Mouse (Mus musculus) hindbrain, embryonic 15.5 days (tissue): ENCODE data around the gene Dusp16. TPM values are rescaled to one million over a fixed set of nuclear protein-coding genes. Genes with fewer than 3 reads are reported as not detected.
A peak's percentile ranks its signal among the peaks of the same experiment; 100 is the strongest.

Experiments
- ATAC-seq: fragments of 200-750 bp; cut with Nextera tagmentation; 2 replicates; pipeline ENCODE4 v1.8.0; 2017; ENCODE audit warnings: low read depth, moderate number of reproducible peaks, moderate TSS enrichment; ENCODE audit not compliant: low FRiP score
- H3K27ac ChIP-seq: fragments of 300-500 bp; sonication (generic); replicated peaks from 2 replicates; pipeline ENCODE4 v1.5.1; 2015; ENCODE audit warnings: mild to moderate bottlenecking, inconsistent platforms
- H3K27me3 ChIP-seq: fragments of 300-500 bp; sonication (generic); 2 replicates; pipeline ENCODE4 v1.6.1; 2015; ENCODE audit warnings: control low read depth, inconsistent platforms
- H3K36me3 ChIP-seq: fragments of 300-500 bp; sonication (generic); 2 replicates; pipeline ENCODE4 v1.6.1; 2015; ENCODE audit warnings: control low read depth, inconsistent platforms
- H3K4me1 ChIP-seq: fragments of 300-500 bp; sonication (generic); replicated peaks from 2 replicates; pipeline ENCODE4 v1.6.1; 2015; ENCODE audit warnings: control low read depth, inconsistent platforms
- H3K4me2 ChIP-seq: fragments of 300-500 bp; sonication (generic); 2 replicates; pipeline ENCODE4 v1.6.1; 2015; ENCODE audit warnings: moderate library complexity, mild to moderate bottlenecking, inconsistent platforms
- H3K4me3 ChIP-seq: fragments of 300-500 bp; sonication (generic); 2 replicates; pipeline ENCODE4 v1.5.1; 2015; ENCODE audit warnings: mild to moderate bottlenecking, inconsistent platforms
- H3K9ac ChIP-seq: fragments of 300-500 bp; sonication (generic); 2 replicates; pipeline ENCODE4 v1.6.1; 2015; ENCODE audit warnings: inconsistent platforms
- H3K9me3 ChIP-seq: fragments of 300-500 bp; sonication (generic); 2 replicates; pipeline ENCODE4 v1.6.1; 2016; ENCODE audit warnings: control low read depth, inconsistent platforms
- whole genome bisulfite sequencing: fragments of 180-500 bp; shearing (Covaris S2); methylation state at CpG from one replicate; pipeline ENCODE4 v1.1.7; 2015; 5-methylcytosine and 5-hydroxymethylcytosine counted together
- polyA plus RNA-seq: library from polyadenylated mRNA; unstranded; fragments of >200 nt; fragmentation: Nextera tagmentation; extraction: Ambion mirVana; gene quantifications from 2 replicates; pipeline ENCODE4 v1.2.1, GENCODE M21; 2015

Gene Dusp16
- polyA plus RNA-seq, 1 experiment from 2014 or later = 5.5 TPM

DNA sequence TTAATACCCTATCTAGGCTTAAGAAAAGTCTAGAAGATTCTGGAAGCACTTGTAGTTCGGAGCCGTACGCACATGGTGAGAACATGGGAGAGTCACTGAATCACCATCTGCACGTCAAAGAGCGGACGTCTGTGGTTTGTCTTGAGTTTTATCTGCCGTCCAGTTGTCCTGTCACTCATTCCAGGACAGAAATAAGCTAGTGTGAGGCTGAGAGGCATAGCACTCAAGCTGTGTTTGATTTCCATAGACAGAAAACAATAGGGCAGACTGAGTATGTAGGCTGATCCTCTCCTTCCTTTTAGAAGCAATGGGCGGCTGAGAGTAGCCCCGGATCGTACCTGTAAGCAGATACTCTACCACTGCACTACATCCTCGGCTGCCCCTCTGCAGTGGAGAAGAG, 38.6 kb downstream of the Dusp16 start:
- Histone ChIP-seq H3K4me1 (no peaks in the 10 kb centered on the region), H3K27ac (no peak overlapping the region), H3K9ac (no peak overlapping the region), H3K27me3 (no peaks in the 10 kb centered on the region), H3K4me3 (no peak overlapping the region), H3K4me2 (no peak overlapping the region), H3K36me3 (no peaks in the 10 kb centered on the region), H3K9me3 (no peaks in the 10 kb centered on the region)
- ATAC-seq = no peak
- WGBS = 89% methylated on average over 11 of the region's 11 CpGs

DNA sequence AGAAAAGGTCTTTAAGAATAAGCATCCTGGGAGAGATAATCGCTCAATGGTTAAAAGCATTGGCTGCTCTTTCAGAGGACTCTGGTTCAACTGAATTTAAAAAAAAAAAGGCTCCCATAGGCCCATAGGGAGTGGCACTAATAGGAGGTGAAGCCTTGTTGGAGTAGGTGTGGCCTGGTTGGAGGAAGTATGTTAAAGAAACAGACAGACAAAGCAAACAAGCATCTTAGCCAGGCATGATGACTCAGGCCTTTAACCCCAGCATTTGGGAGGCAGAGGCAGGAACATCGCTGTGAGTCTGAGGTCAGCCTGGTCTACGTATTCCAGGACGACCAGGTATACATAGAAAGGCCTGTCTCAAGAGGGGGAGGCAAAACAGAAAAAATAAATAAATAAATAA, 39.0 kb downstream of the Dusp16 start:
- no peaks in the 10 kb centered on the region for H3K27me3 ChIP-seq
- H3K36me3 ChIP-seq = no peaks in the 10 kb centered on the region
- no peak overlapping the region for H3K27ac ChIP-seq
- no peaks in the 10 kb centered on the region for H3K4me1 ChIP-seq
- H3K4me3 ChIP-seq = no peak overlapping the region
- no peak for ATAC-seq
- H3K9ac ChIP-seq = no peak overlapping the region
- H3K9me3 ChIP-seq = no peaks in the 10 kb centered on the region
- WGBS = 95% methylated on average over 4 of the region's 4 CpGs
- H3K4me2 ChIP-seq = no peak overlapping the region

DNA sequence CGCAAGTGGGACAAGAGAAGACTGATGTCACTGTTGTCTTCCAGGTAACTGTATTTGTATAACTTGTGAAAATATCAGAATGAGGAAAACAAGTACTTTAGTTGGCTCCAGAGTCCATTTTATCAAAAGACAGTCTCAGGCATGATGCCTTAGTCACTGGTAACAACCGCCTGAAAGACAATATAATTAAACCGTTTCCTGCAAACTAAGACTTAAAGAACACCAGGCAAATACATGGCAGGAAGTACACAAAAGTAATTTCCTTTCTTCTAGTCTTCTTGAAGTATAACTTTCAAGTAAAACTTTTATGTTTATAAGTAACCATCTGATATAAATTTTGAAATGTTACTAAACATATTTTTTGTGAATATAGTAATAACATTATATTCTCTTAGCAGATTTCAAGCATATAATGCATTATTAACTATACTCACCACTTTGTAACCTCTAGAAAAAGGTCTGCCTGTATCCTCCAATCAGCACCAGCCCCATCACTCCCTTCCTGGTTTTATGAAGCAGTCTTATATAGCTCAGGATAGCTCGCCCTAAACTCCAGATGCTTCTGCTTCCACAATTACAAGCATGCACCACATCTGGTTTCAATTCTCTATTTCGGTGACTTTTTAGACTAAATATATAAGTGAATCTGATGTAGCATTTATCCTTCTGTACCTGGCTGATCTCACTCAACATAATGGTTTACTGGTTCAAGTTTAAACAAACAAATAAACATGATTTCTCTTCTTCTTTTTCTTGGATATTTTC, 40.4 kb downstream of the Dusp16 start:
- Histone ChIP-seq H3K27ac (no peak overlapping the region), H3K4me3 (no peak overlapping the region), H3K9ac (no peak overlapping the region), H3K9me3 (no peaks in the 10 kb centered on the region), H3K27me3 (no peaks in the 10 kb centered on the region), H3K36me3 (no peaks in the 10 kb centered on the region), H3K4me1 (no peaks in the 10 kb centered on the region), H3K4me2 (no peak overlapping the region)
- WGBS = 89% methylated on average over 5 of the region's 5 CpGs
- ATAC-seq = no peak

DNA sequence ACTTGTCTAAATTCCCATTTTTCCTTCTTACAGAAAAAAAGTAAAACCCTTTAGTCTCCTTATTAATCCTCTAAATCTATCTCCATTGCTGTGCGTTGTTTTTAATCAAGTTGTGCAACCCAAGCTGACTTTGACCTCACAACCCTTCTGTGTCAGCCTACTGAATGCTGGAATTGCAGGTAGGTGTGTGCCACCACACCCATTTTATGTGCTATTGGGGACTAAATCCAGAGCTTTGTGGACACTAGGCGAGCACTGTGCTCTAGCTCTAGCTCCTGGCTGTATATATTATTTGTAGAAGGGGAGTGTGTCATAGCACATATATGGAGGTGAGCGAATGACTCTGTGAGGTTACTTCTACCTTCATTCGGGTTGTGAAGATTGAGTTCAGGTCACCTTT, 41.3 kb downstream of the Dusp16 start:
- Histone ChIP-seq H3K4me1 (no peaks in the 10 kb centered on the region), H3K4me2 (no peak overlapping the region), H3K36me3 (no peaks in the 10 kb centered on the region), H3K27ac (no peak overlapping the region), H3K27me3 (no peaks in the 10 kb centered on the region), H3K9me3 (no peaks in the 10 kb centered on the region), H3K9ac (no peak overlapping the region), H3K4me3 (no peak overlapping the region)
- over 99% methylated on average over 4 of the region's 4 CpGs for WGBS
- no peak for ATAC-seq

DNA sequence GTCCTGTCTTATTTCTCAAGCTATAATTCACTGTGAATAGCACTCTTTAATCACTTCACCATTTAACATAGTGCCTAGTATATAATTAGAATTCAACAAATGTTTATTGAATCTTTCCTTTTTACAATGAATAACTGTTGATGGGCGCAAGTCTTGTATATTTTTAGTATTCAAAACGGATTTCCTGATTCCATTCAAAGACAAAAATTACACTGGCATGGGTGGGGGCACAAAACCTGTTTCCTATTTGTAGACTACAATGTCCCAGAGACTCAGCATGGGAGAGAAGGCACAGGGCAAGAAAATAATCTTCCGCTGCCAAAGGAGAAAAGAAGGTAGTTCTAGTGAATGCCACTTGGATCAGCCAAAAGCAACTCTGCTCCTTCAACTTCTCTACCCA, 44.3 kb downstream of the Dusp16 start:
- H3K9me3 ChIP-seq = no peaks in the 10 kb centered on the region
- no peak for ATAC-seq
- no peaks in the 10 kb centered on the region for H3K36me3 ChIP-seq
- H3K27me3 ChIP-seq = no peaks in the 10 kb centered on the region
- no peak overlapping the region for H3K27ac ChIP-seq
- no peak overlapping the region for H3K4me3 ChIP-seq
- H3K4me2 ChIP-seq = no peak overlapping the region
- H3K4me1 ChIP-seq = no peaks in the 10 kb centered on the region
- no peak overlapping the region for H3K9ac ChIP-seq
- WGBS = 85% methylated on average over 3 of the region's 3 CpGs

DNA sequence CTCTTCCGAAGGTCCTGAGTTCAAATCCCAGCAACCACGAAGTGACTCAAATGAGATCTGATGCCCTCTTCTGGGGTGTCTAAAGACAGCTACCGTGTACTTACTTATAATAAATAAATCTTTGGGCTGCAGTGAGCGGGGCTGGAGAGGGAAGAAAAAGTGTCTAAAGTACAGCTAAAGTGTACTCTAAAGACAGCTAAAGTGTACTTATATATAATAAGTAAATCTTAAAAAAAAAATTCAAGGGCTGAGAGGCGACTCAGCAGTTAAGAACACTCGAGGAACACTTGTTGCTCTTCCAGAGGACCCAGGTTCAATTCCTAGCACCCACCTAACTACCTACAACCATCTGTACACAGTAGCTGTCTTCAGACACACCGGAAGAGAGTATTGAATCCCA, 46.5 kb downstream of the Dusp16 start:
- H3K27ac ChIP-seq = no peak overlapping the region
- H3K9ac ChIP-seq = no peak overlapping the region
- no peaks in the 10 kb centered on the region for H3K36me3 ChIP-seq
- no peaks in the 10 kb centered on the region for H3K4me1 ChIP-seq
- H3K9me3 ChIP-seq = no peaks in the 10 kb centered on the region
- WGBS = 95% methylated on average over 7 of the region's 7 CpGs
- H3K4me2 ChIP-seq = no peak overlapping the region
- H3K27me3 ChIP-seq = no peaks in the 10 kb centered on the region
- H3K4me3 ChIP-seq = no peak overlapping the region
- ATAC-seq = no peak

DNA sequence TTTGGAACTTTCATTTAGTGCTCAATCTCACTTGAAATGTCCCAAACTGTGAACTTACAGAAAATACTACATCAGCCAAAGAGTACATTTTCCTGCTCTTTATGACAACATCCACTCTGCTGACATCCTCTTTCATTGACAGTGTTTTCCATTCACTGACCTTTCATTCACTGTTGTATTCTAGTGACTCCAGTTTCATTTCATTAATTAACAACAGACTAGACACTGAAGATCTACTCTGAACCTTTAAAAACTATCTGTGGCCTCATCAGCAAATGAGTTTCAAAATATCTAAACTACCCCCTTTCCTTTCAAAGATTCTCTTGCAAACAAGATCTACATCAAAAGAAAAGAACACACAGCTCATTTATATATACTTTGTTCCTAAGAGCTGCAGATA, 48.9 kb downstream of the Dusp16 start:
- no peak for ATAC-seq
- H3K4me3 ChIP-seq = no peak overlapping the region
- H3K36me3 ChIP-seq = no peaks in the 10 kb centered on the region
- H3K9me3 ChIP-seq = no peaks in the 10 kb centered on the region
- no peaks in the 10 kb centered on the region for H3K4me1 ChIP-seq
- H3K4me2 ChIP-seq = no peak overlapping the region
- no peaks in the 10 kb centered on the region for H3K27me3 ChIP-seq
- no peak overlapping the region for H3K27ac ChIP-seq
- H3K9ac ChIP-seq = no peak overlapping the region

DNA sequence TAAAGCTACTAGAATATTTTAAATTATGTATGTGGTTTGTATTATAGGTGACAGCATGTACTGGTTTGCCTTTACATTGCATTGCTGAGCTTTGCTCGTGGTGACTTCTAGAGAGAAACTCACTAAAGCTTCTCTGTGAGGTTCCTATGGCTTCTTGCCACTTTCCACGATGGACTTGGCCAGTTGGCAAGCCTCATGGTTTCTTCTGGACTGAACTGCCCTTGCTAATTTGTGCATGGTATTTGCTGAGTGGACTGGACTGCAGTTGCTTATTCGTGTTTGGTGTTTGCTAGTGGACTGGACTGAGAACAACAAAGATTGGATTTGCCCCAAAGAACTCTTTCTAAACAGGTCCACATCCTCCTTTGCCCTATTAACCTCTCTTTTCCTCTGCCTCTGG, 55.6 kb downstream of the Dusp16 start:
- no peaks in the 10 kb centered on the region for H3K36me3 ChIP-seq
- no peak overlapping the region for H3K4me3 ChIP-seq
- no peaks in the 10 kb centered on the region for H3K27me3 ChIP-seq
- no peak overlapping the region for H3K4me2 ChIP-seq
- 73% methylated on average over 3 of the region's 3 CpGs for WGBS
- no peak overlapping the region for H3K9ac ChIP-seq
- H3K4me1 ChIP-seq = peaks cover 4% of the 10 kb centered on the region; the same call in 1 of the 2 replicates
- H3K9me3 ChIP-seq = no peaks in the 10 kb centered on the region
- no peak for ATAC-seq
- H3K27ac ChIP-seq = no peak overlapping the region

DNA sequence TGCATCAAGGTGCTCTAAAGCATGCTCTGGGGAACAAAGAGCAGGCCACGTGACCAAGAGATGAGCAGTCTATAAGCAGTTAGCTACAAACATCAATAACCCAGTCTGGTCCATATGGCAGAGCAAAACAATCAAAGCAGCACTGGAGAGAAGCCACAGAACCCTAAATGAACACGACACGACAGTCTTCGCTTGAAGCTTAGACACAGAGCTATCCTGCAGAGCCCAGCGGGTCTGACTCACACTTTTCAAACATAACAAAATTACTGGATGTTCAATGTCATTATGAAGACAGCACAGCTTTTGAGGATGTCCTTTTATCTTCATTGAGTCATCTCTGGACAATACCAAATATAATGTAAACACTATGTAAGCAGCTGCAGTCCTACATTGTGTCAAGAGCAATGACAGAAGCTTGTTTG, 58.6 kb downstream of the Dusp16 start:
- no peak overlapping the region for H3K4me2 ChIP-seq
- peak; percentile 65 for ATAC-seq
- no peaks in the 10 kb centered on the region for H3K9me3 ChIP-seq
- H3K36me3 ChIP-seq = no peaks in the 10 kb centered on the region
- no peak overlapping the region for H3K27ac ChIP-seq
- no peak overlapping the region for H3K9ac ChIP-seq
- 41% methylated on average over 5 of the region's 5 CpGs for WGBS
- H3K27me3 ChIP-seq = no peaks in the 10 kb centered on the region
- no peak overlapping the region for H3K4me3 ChIP-seq
- H3K4me1 ChIP-seq = peaks cover 4% of the 10 kb centered on the region; the same call in 1 of the 2 replicates

DNA sequence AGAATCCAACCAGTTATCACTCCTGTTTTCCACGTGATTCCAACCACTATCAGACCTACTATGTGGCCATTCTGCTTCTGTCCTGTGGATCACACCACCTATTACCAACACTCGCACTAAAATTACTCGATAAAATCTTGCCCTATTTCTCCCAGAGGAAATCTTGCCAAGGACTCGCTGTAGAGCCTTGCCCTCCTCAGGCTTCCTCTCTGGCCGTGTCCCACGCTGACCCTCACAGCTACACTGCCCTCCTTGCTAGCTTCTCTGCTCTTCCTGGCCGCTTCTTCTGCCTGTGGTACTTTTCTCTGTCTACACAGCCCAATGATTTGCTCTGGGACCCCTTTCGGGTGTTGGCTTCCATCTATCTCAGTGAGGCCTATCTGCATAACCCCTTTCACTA, 59.6 kb downstream of the Dusp16 start:
- WGBS = 97% methylated on average over 8 of the region's 8 CpGs
- H3K4me1 ChIP-seq = peaks cover 4% of the 10 kb centered on the region; the same call in 1 of the 2 replicates

DNA sequence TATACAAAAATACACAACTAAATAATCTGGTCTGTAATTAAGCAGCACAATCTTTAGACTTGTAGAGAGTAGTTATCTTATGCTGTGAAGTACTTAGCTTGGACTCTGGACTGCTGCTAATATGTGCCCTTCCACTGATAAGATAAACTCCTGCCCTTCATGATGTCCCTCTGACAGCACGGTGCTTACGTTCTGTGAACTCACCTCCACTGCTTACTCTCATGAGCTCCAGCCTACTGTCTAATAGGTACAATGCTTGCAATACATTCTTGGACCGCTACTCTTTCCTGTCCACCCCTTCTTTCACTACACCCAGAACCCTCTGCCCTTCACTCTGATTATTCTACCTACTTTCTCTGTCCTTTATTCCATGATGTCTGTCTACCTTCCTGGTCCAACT, 61.4 kb downstream of the Dusp16 start:
- Histone ChIP-seq H3K4me1 (peaks cover 4% of the 10 kb centered on the region; the same call in 1 of the 2 replicates), H3K9ac (no peak overlapping the region), H3K9me3 (no peaks in the 10 kb centered on the region), H3K27ac (no peak overlapping the region), H3K4me2 (no peak overlapping the region), H3K4me3 (no peak overlapping the region), H3K27me3 (no peaks in the 10 kb centered on the region), H3K36me3 (no peaks in the 10 kb centered on the region)
- WGBS = 90% methylated on average over 3 of the region's 3 CpGs
- ATAC-seq = no peak

More for the DNA sequence above, 59.6 kb downstream of the Dusp16 start:
- Histone ChIP-seq H3K9me3 (no peaks in the 10 kb centered on the region), H3K4me3 (no peak overlapping the region), H3K9ac (no peak overlapping the region), H3K36me3 (no peaks in the 10 kb centered on the region), H3K4me2 (no peak overlapping the region), H3K27me3 (no peaks in the 10 kb centered on the region), H3K27ac (no peak overlapping the region)
- no peak for ATAC-seq

DNA sequence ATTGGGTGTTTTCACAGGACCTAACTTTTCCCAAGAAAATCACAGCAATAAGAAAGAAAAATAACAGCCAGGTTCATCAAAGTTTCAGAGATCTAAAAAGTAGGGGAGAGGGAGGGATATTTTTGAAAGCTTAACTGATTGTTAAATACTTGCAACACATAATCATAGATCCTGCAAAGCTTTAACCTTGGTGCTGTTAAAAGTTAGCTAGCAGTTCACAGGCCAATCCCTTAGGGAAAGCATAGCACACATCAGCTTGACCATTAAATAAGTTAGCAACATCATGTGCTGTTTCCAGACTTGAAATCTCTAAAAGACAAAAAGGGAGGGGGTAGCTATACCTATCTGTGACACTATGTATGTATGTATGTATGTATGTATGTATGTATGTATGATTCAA, 67.0 kb downstream of the Dusp16 start:
- Histone ChIP-seq H3K4me1 (no peaks in the 10 kb centered on the region), H3K9ac (no peak overlapping the region), H3K27ac (no peak overlapping the region), H3K9me3 (no peaks in the 10 kb centered on the region), H3K4me2 (no peak overlapping the region), H3K27me3 (no peaks in the 10 kb centered on the region), H3K4me3 (no peak overlapping the region), H3K36me3 (no peaks in the 10 kb centered on the region)
- no peak for ATAC-seq
